7 mouse cellular contexts compared by ENCODE assay signal in the genomic region with DNA sequence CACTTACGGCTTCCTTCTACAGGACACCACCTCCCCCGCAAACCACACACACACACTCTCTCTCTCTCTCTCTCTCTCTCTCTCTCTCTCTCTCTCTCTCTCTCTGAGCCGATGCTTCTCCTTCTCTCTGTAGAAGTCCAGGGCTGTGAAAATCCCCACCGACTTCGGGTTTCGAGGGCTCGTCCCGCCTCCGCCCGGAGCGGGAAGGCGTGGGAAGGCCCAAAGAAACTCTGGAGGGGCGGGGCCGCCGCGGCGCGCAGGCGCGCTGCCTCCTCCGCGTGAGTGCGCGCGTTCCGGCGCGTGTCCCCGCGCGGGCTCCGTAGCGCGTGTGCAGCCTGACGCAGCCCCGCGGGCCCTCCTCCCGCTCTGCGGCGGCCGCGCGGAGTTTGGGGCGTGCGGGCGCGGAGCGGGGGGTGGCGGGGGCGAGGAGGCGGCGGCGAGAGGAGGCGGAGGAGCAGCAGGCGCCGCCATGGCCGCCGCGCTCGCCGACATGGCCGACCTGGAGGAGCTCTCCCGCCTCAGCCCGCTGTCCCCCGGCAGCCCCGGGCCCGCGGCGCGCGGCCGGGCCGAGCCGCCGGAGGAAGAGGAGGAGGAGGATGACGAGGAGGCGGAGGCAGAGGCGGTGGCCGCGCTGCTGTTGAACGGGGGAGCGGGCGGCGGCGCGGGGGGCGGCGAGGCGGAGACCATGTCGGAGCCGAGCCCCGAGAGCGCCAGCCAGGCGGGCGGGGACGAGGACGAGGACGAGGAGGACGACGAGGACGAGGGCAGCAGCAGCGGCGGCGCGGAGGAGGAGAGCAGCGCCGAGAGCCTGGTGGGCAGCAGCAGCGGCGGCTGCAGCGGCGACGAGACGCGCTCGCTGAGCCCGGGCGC. TPM values are rescaled to one million over a fixed set of nuclear protein-coding genes. Genes with fewer than 3 reads are reported as not detected.
DNase-seq lines count a peak whose midpoint lies in the region; ATAC-seq and TF ChIP-seq lines count a peak whose summit lies in the region.

No protein-coding gene starts in this region.

- WGBS in embryonic facial prominence, embryonic 11.5 days, result under 1% methylated on average over 85 of the region's 117 CpGs
- 1% methylated on average over 115 of the region's 117 CpGs for WGBS in kidney, adult 2 months
- under 1% methylated on average over 107 of the region's 117 CpGs for WGBS in limb, embryonic 12.5 days
- WGBS in midbrain, embryonic 15.5 days, result 0% methylated on average over 75 of the region's 117 CpGs
- 1% methylated on average over 85 of the region's 117 CpGs for WGBS in spleen, adult 2 months

- ATAC-seq in embryonic facial prominence, embryonic 11.5 days (replicated peaks; ENCODE audit: insufficient number of reproducible peaks, low FRiP score, low TSS enrichment, low read depth), result peak; percentile 90
- peak; percentile 84 for ATAC-seq in limb, embryonic 12.5 days (ENCODE audit: insufficient number of reproducible peaks, insufficient read depth, low FRiP score, low TSS enrichment, low read depth)
- ATAC-seq in midbrain, embryonic 15.5 days (replicated peaks), result peak; percentile 94

- no peaks in the 10 kb centered on the region for H3K36me3 ChIP-seq in embryonic facial prominence, embryonic 11.5 days (replicated peaks; ENCODE audit: control insufficient read depth, insufficient read depth, low read depth, low read length)
- no peaks in the 10 kb centered on the region for H3K36me3 ChIP-seq in kidney, adult 2 months (ENCODE audit: control insufficient read depth, insufficient read depth, low read length)
- no peaks in the 10 kb centered on the region for H3K36me3 ChIP-seq in limb, embryonic 12.5 days
- no peaks in the 10 kb centered on the region for H3K36me3 ChIP-seq in midbrain, embryonic 15.5 days (replicated peaks)
- H3K36me3 ChIP-seq in spleen, adult 2 months (ENCODE audit: control insufficient read depth, insufficient read depth, low read length), result no peaks in the 10 kb centered on the region

- peak; percentile 96 for DNase-seq in adrenal gland, postnatal 14 days
- DNase-seq in embryonic facial prominence, embryonic 11.5 days (ENCODE audit: low spot score), result peak; percentile 93
- DNase-seq in heart, adult 18-20 months, result peak; percentile 95 to 96
- peak; percentile 96 for DNase-seq in kidney, adult 2 months
- DNase-seq in spleen, adult 2 months (ENCODE audit: low read depth in 1 of 2, low spot score in 2 of 2), result peak; percentile 83 to 90

- peaks cover 4% of the 10 kb centered on the region for H3K4me1 ChIP-seq in embryonic facial prominence, embryonic 11.5 days (ENCODE audit: control insufficient read depth, insufficient read depth, low read length)
- peaks cover 20% of the 10 kb centered on the region for H3K4me1 ChIP-seq in kidney, adult 2 months (ENCODE audit: control insufficient read depth, insufficient read depth, low read length)
- H3K4me1 ChIP-seq in limb, embryonic 12.5 days (replicated peaks), result peaks cover 26% of the 10 kb centered on the region
- H3K4me1 ChIP-seq in midbrain, embryonic 15.5 days, result peaks cover 38% of the 10 kb centered on the region
- peaks cover 21% of the 10 kb centered on the region; the same call in 1 of the 2 replicates for H3K4me1 ChIP-seq in spleen, adult 2 months (ENCODE audit: control insufficient read depth, insufficient read depth, insufficient read length)

- peak overlapping the region; percentile 50 for H3K4me2 ChIP-seq in embryonic facial prominence, embryonic 11.5 days (ENCODE audit: low read depth, low read length)
- peak overlapping the region; percentile 75 for H3K4me2 ChIP-seq in limb, embryonic 12.5 days
- peak overlapping the region; percentile 72 for H3K4me2 ChIP-seq in midbrain, embryonic 15.5 days

- TF ChIP-seq POLR2A in kidney, adult 2 months (IDR thresholded peaks at IDR 0.05; ENCODE audit: low read depth, low read length), result no peak
- no peak; the same call in 1 of the 2 replicates for TF ChIP-seq POLR2A in spleen, adult 2 months (IDR thresholded peaks at IDR 0.05; ENCODE audit: low read depth, low read length)

- H3K27me3 ChIP-seq in embryonic facial prominence, embryonic 11.5 days (ENCODE audit: control insufficient read depth, insufficient read depth, low read length), result no peaks in the 10 kb centered on the region
- no peaks in the 10 kb centered on the region for H3K27me3 ChIP-seq in kidney, adult 2 months (replicated peaks; ENCODE audit: control insufficient read depth, insufficient read depth, low read length)
- no peaks in the 10 kb centered on the region for H3K27me3 ChIP-seq in limb, embryonic 12.5 days
- no peaks in the 10 kb centered on the region for H3K27me3 ChIP-seq in midbrain, embryonic 15.5 days (replicated peaks)
- no peaks in the 10 kb centered on the region for H3K27me3 ChIP-seq in spleen, adult 2 months (ENCODE audit: control insufficient read depth, insufficient read depth, low read length)

- peak overlapping the region; percentile 98 for H3K9ac ChIP-seq in embryonic facial prominence, embryonic 11.5 days (replicated peaks; ENCODE audit: low read length)
- H3K9ac ChIP-seq in limb, embryonic 12.5 days (replicated peaks), result peak overlapping the region; percentile 99
- peak overlapping the region; percentile 99 for H3K9ac ChIP-seq in midbrain, embryonic 15.5 days

- no peaks in the 10 kb centered on the region for H3K9me3 ChIP-seq in embryonic facial prominence, embryonic 11.5 days (replicated peaks; ENCODE audit: control insufficient read depth, low read length)
- no peaks in the 10 kb centered on the region for H3K9me3 ChIP-seq in limb, embryonic 12.5 days
- H3K9me3 ChIP-seq in midbrain, embryonic 15.5 days, result no peaks in the 10 kb centered on the region

- peak overlapping the region; percentile 89 for H3K27ac ChIP-seq in embryonic facial prominence, embryonic 11.5 days (replicated peaks; ENCODE audit: low read depth, low read length)
- H3K27ac ChIP-seq in kidney, adult 2 months (ENCODE audit: insufficient read depth, low read depth, low read length), result peak overlapping the region; percentile 90
- peak overlapping the region; percentile 93 for H3K27ac ChIP-seq in limb, embryonic 12.5 days
- H3K27ac ChIP-seq in midbrain, embryonic 15.5 days, result peak overlapping the region; percentile 98
- peak overlapping the region; percentile 97 for H3K27ac ChIP-seq in spleen, adult 2 months (ENCODE audit: insufficient read depth, low read length)

- H3K4me3 ChIP-seq in embryonic facial prominence, embryonic 11.5 days (ENCODE audit: low read depth, low read length), result peak overlapping the region; percentile 99
- peak overlapping the region; percentile 98 for H3K4me3 ChIP-seq in kidney, adult 2 months (ENCODE audit: insufficient read depth, low read depth, low read length)
- H3K4me3 ChIP-seq in limb, embryonic 12.5 days (replicated peaks), result peak overlapping the region; percentile 97
- H3K4me3 ChIP-seq in midbrain, embryonic 15.5 days, result peak overlapping the region; percentile 72
- H3K4me3 ChIP-seq in spleen, adult 2 months (ENCODE audit: extremely low read depth, insufficient read depth, insufficient read length), result peak overlapping the region; percentile 99

- no peak for TF ChIP-seq CTCF in kidney, adult 2 months (conservative IDR thresholded peaks at IDR 0.05; ENCODE audit: insufficient read depth, insufficient read length, low read depth, low read length)
- TF ChIP-seq CTCF in spleen, adult 2 months (IDR thresholded peaks at IDR 0.05; ENCODE audit: extremely low read depth, insufficient read depth, insufficient read length, insufficient replicate concordance), result no peak

RNA-seq across cellular contexts. Expression of a gene that starts 1.0 kb away (rescaled TPM):
- 52.3 and 52.8 TPM in 2 replicates for total RNA-seq in adrenal gland, postnatal 14 days (2021)
- 11.9 and 13.0 TPM in 2 replicates for polyA plus RNA-seq in embryonic facial prominence, embryonic 11.5 days (2014; fragmentation: Nextera tagmentation; extraction: Ambion mirVana)
- 10 to 100 TPM; 39.3 to 39.6 TPM for total RNA-seq in heart, adult 18-20 months (2021)
- polyA plus RNA-seq in kidney, adult 2 months (2012; rRNA removed), result 23.4 and 23.9 TPM in 2 replicates
- 16.4 and 18.0 TPM in 2 replicates for polyA plus RNA-seq in limb, embryonic 12.5 days (2016; fragmentation: Nextera tagmentation; extraction: Ambion mirVana)
- polyA plus RNA-seq in midbrain, embryonic 15.5 days (2015; fragmentation: Nextera tagmentation; extraction: Ambion mirVana), result 7.7 and 9.0 TPM in 2 replicates
- polyA plus RNA-seq in spleen, adult 2 months (2012; rRNA removed), result 28.5 and 38.8 TPM in 2 replicates

Comparison
In these comparisons a context has a peak if more than half of its experiments do, and no peak if none do; other contexts are left out.
1. Peak in every context shown above with its lines: DNase-seq, ATAC-seq, H3K4me3 ChIP-seq and H3K27ac ChIP-seq.